Mouse (Mus musculus) left cerebral cortex, postnatal 14 days (tissue): ENCODE results near the gene Kdm6a. TPM values are rescaled to one million over a fixed set of nuclear protein-coding genes. Genes with fewer than 3 reads are reported as not detected.

Experiments
- DNase-seq, 2 experiments: peaks; one replicate each; pipeline ENCODE4 v3.0.0; 2021 to 2022; ENCODE audit warnings: low spot score in 2 of 2, mixed read lengths in 1 of 2
- intact Hi-C: fragments of 180-260 bp; cut with DNase I; formaldehyde crosslinking; loops from one replicate; pipeline ENCODE4 v1.15.1; 2025
- total RNA-seq, 2 experiments: library from RNA; stranded (reverse); gene quantifications; 2 replicates each; pipeline ENCODE4 v1.2.3; 2021

Kdm6a gene
- total RNA-seq, 2 experiments from 2014 or later = 40.9 to 52.4 TPM

- DNase-seq = no peak
- intact Hi-C loops = no loop called here
These were observed 116.2 kb downstream of the Kdm6a start for GRCm38 (mm10) chrX:18278561-18278960.

- intact Hi-C loops = no loop called here
- DNase-seq = no peak
These were observed 117.8 kb downstream of the Kdm6a start for GRCm38 (mm10) chrX:18280134-18280533.

Other genes starting within 250 kb of the Kdm6a start
- not detected for gene Dusp21, start 16.7 kb upstream of the Kdm6a start, total RNA-seq